Mouse (Mus musculus) CH12.LX (cell line): ENCODE measurements around the gene Dpm1. TPM values are rescaled to one million over a fixed set of nuclear protein-coding genes. Genes with fewer than 3 reads are reported as not detected.

Source experiments
- DNase-seq: peaks from one replicate; pipeline ENCODE4 v3.0.0-alpha.2; 2013; ENCODE audit errors: extremely low read depth
- H3K27ac ChIP-seq: 2 replicates; pipeline ENCODE4 v1.5.1; 2012; ENCODE audit warnings: low read depth, mild to moderate bottlenecking, control low read depth, moderate library complexity; ENCODE audit not compliant: insufficient read depth
- H3K27me3 ChIP-seq: replicated peaks from 2 replicates; pipeline ENCODE3; 2012; ENCODE audit warnings: inconsistent platforms
- H3K36me3 ChIP-seq, 2 experiments: replicated peaks in 1 of 2; 2 replicates each; pipeline versions ENCODE3 to v1.6.1; 2012; ENCODE audit warnings: inconsistent platforms in 1 of 2, low read length in 1 of 2, mild to moderate bottlenecking in 1 of 2, mixed read lengths in 1 of 2, moderate library complexity in 1 of 2; ENCODE audit not compliant: control insufficient read depth in 1 of 2, insufficient read depth in 1 of 2
- H3K4me1 ChIP-seq, 2 experiments: 2 replicates each; pipeline ENCODE4 v1.6.1; 2012; ENCODE audit warnings: inconsistent platforms in 1 of 2, moderate library complexity in 1 of 2; ENCODE audit not compliant: insufficient read depth in 2 of 2, control insufficient read depth in 1 of 2
- H3K4me2 ChIP-seq: 2 replicates; pipeline ENCODE4 v1.6.1; 2012; ENCODE audit warnings: low read depth, mild to moderate bottlenecking, control low read depth; ENCODE audit not compliant: poor library complexity, insufficient read depth, severe bottlenecking
- H3K4me3 ChIP-seq, 3 experiments: fragments of 150-350 bp in 1 of 3; sonication (generic) in 1 of 3; replicated peaks in 1 of 3; 2 replicates each; pipeline versions ENCODE3 to v1.5.1; 2011 to 2012; ENCODE audit warnings: low read depth in 2 of 3, low read length in 2 of 3, mild to moderate bottlenecking in 2 of 3, moderate library complexity in 2 of 3, control low read depth in 1 of 3, improper control_type of control experiment in 1 of 3, inconsistent platforms in 1 of 3, mixed read lengths in 1 of 3; ENCODE audit not compliant: poor library complexity in 1 of 3
- H3K79me2 ChIP-seq: replicated peaks from 2 replicates; pipeline ENCODE4 v1.6.1; 2012; ENCODE audit warnings: mild to moderate bottlenecking, moderate library complexity; ENCODE audit not compliant: control insufficient read depth, poor library complexity, insufficient read depth, severe bottlenecking; ENCODE audit errors: extremely low read depth
- H3K9ac ChIP-seq: 2 replicates; pipeline ENCODE4 v1.6.1; 2012; ENCODE audit warnings: low read depth, mild to moderate bottlenecking, control low read depth, moderate library complexity; ENCODE audit not compliant: insufficient read depth
- H3K9me3 ChIP-seq: replicated peaks from 2 replicates; pipeline ENCODE3; 2012; ENCODE audit warnings: low read length, inconsistent platforms, mixed read lengths
- BHLHE40 ChIP-seq: IDR thresholded peaks from 2 replicates; pipeline ENCODE4 v1.6.1; 2011; ENCODE audit warnings: mild to moderate bottlenecking, low read depth, low read length, improper control_type of control experiment
- CHD1 ChIP-seq: IDR thresholded peaks from 2 replicates; pipeline ENCODE4 v1.6.1; 2012; ENCODE audit warnings: low read depth, low read length, improper control_type of control experiment, inconsistent platforms
- E2F4 ChIP-seq: IDR thresholded peaks from 2 replicates; pipeline ENCODE4 v1.6.1; 2011; ENCODE audit warnings: low read depth, low read length, improper control_type of control experiment; ENCODE audit not compliant: insufficient replicate concordance
- EP300 ChIP-seq: IDR thresholded peaks from 2 replicates; pipeline ENCODE4 v1.6.1; 2011; ENCODE audit warnings: low read length, improper control_type of control experiment
- ETS1 ChIP-seq: conservative IDR thresholded peaks from 2 replicates; pipeline ENCODE4 v1.6.1; 2012; ENCODE audit warnings: low read depth, mild to moderate bottlenecking, inconsistent platforms, low read length, improper control_type of control experiment, moderate library complexity
- IRF4 ChIP-seq: IDR thresholded peaks from 2 replicates; pipeline ENCODE4 v1.6.1; 2014; ENCODE audit warnings: low read depth, mild to moderate bottlenecking, inconsistent platforms, low read length, improper control_type of control experiment
- JUN ChIP-seq: IDR thresholded peaks from 2 replicates; pipeline ENCODE4 v1.6.1; 2011; ENCODE audit warnings: low read depth, mild to moderate bottlenecking, low read length, improper control_type of control experiment, moderate library complexity; ENCODE audit not compliant: insufficient read depth
- JUND ChIP-seq: conservative IDR thresholded peaks from 2 replicates; pipeline ENCODE4 v1.6.1; 2011; ENCODE audit warnings: low read depth, low read length, improper control_type of control experiment
- KAT2A ChIP-seq: IDR thresholded peaks from 2 replicates; pipeline ENCODE4 v1.6.1; 2012; ENCODE audit warnings: low read length, improper control_type of control experiment, inconsistent platforms; ENCODE audit not compliant: insufficient replicate concordance
- MAFK ChIP-seq: IDR thresholded peaks from 2 replicates; pipeline ENCODE4 v1.6.1; 2011; ENCODE audit warnings: low read length, improper control_type of control experiment; ENCODE audit not compliant: insufficient replicate concordance
- MAX ChIP-seq: IDR thresholded peaks from 2 replicates; pipeline ENCODE4 v1.6.1; 2011; ENCODE audit warnings: low read length, improper control_type of control experiment
- MEF2A ChIP-seq: IDR thresholded peaks from 2 replicates; pipeline ENCODE4 v1.6.1; 2014; ENCODE audit warnings: low read depth, mild to moderate bottlenecking, inconsistent platforms, low read length, improper control_type of control experiment, borderline replicate concordance
- NELFE ChIP-seq: IDR thresholded peaks from 2 replicates; pipeline ENCODE4 v1.6.1; 2011; ENCODE audit warnings: low read depth, low read length, improper control_type of control experiment
- NRF1 ChIP-seq: IDR thresholded peaks from 2 replicates; pipeline ENCODE4 v1.6.1; 2014; ENCODE audit warnings: low read depth, mild to moderate bottlenecking, inconsistent platforms, low read length, improper control_type of control experiment, moderate library complexity
- PAX5 ChIP-seq: IDR thresholded peaks from 2 replicates; pipeline ENCODE4 v1.6.1; 2012; ENCODE audit warnings: low read length, inconsistent platforms, mixed read lengths
- RAD21 ChIP-seq: IDR thresholded peaks from 2 replicates; pipeline ENCODE4 v1.6.1; 2011; ENCODE audit warnings: low read depth, mild to moderate bottlenecking, low read length, improper control_type of control experiment, moderate library complexity
- TBP ChIP-seq: conservative IDR thresholded peaks from 2 replicates; pipeline ENCODE4 v1.6.1; 2011; ENCODE audit warnings: low read depth, low read length, improper control_type of control experiment
- UBTF ChIP-seq: IDR thresholded peaks from 2 replicates; pipeline ENCODE4 v1.6.1; 2012; ENCODE audit warnings: low read depth, mild to moderate bottlenecking, inconsistent platforms, low read length, improper control_type of control experiment, moderate library complexity
- ZC3H11A ChIP-seq: IDR thresholded peaks from 2 replicates; pipeline ENCODE4 v1.6.1; 2012; ENCODE audit warnings: low read depth, mild to moderate bottlenecking, inconsistent platforms, low read length, improper control_type of control experiment
- ZKSCAN1 ChIP-seq: IDR thresholded peaks from 2 replicates; pipeline ENCODE4 v1.6.1; 2012; ENCODE audit warnings: low read depth, inconsistent platforms, low read length, improper control_type of control experiment, borderline replicate concordance
- ZMIZ1 ChIP-seq: IDR thresholded peaks from 2 replicates; pipeline ENCODE4 v1.6.1; 2012; ENCODE audit warnings: low read depth, mild to moderate bottlenecking, inconsistent platforms, low read length, improper control_type of control experiment
- ZNF384 ChIP-seq: IDR thresholded peaks from 2 replicates; pipeline ENCODE4 v1.6.1; 2012; ENCODE audit warnings: low read depth, low read length, improper control_type of control experiment, inconsistent platforms
- dilution Hi-C: fragments of 300-500 bp; cut with MboI; formaldehyde crosslinking; loops from 2 replicates; pipeline ENCODE4 v1.14.3; 2020; ENCODE audit warnings: low sequenced_read_pairs; ENCODE audit not compliant: extremely low pct_unique_long_range_greater_than_20kb, extremely low pct_ligation_motif_present
- in situ Hi-C: fragments of 300-500 bp; cut with MboI; formaldehyde crosslinking; loops from 3 replicates; pipeline ENCODE4 v1.14.3; 2019; ENCODE audit warnings: low sequenced_read_pairs, low pct_ligation_motif_present, low pct_unique_long_range_greater_than_20kb, mixed read lengths
- polyA plus RNA-seq: library from polyadenylated mRNA; unstranded; fragments of >175 nt; gene quantifications from 2 replicates; pipeline ENCODE4 v1.2.1, GENCODE M21; 2012; ENCODE audit warnings: low read depth; ENCODE audit not compliant: insufficient read length
- total RNA-seq, 2 experiments: library from RNA; depleted of rRNA; stranded (reverse); fragments of 300-350 nt in 1 of 2; fragments of >200 nt in 1 of 2; gene quantifications; 2 replicates each; pipeline ENCODE4 v1.2.3; 2012 to 2014

Gene Dpm1
- total and polyA plus RNA-seq, 3 experiments, result 28.5 to 52.9 (median 30.7) TPM

GRCm38 (mm10) chr2:168195721-168196120, 34.7 kb downstream of the Dpm1 start:
- Histone ChIP-seq H3K9ac (no peak overlapping the region), H3K79me2 (peaks cover 100% of the 10 kb centered on the region), H3K36me3 (peaks cover 52 to 94% of the 10 kb centered on the region in 2 experiments), H3K27ac (no peak overlapping the region), H3K9me3 (no peaks in the 10 kb centered on the region), H3K4me2 (no peak overlapping the region), H3K27me3 (no peaks in the 10 kb centered on the region), H3K4me1 (peaks cover 19 to 76% of the 10 kb centered on the region in 2 experiments), H3K4me3 (no peak overlapping the region)
- dilution Hi-C loops (no loop called here), in situ Hi-C loops (no loop called here)
- no peak for DNase-seq
- TF ChIP-seq JUND (no peak), UBTF (no peak), BHLHE40 (no peak), TBP (no peak), ZMIZ1 (no peak), MAX (no peak), MEF2A (no peak), CHD1 (no peak), JUN (no peak), PAX5 (no peak), IRF4 (no peak), NELFE (no peak), ETS1 (no peak), ZNF384 (no peak), ZKSCAN1 (no peak), E2F4 (no peak), NRF1 (no peak), KAT2A (no peak), ZC3H11A (no peak), RAD21 (no peak)

- no peak overlapping the region for H3K9ac ChIP-seq
- H3K79me2 ChIP-seq, result peaks cover 99% of the 10 kb centered on the region
- TF ChIP-seq MAFK, result peak; percentile 92
- no peak for TF ChIP-seq EP300
- TF ChIP-seq, all 38 proteins: peak for 1
- H3K4me2 ChIP-seq, result no peak overlapping the region
- dilution Hi-C loops (no loop called here), in situ Hi-C loops (no loop called here)
- no peaks in the 10 kb centered on the region for H3K27me3 ChIP-seq
- H3K27ac ChIP-seq, result no peak overlapping the region
- H3K9me3 ChIP-seq, result no peaks in the 10 kb centered on the region
- no peak overlapping the region for H3K4me3 ChIP-seq
- peaks cover 55 to 96% of the 10 kb centered on the region in 2 experiments for H3K36me3 ChIP-seq
- H3K4me1 ChIP-seq, result peaks cover 13 to 66% of the 10 kb centered on the region in 2 experiments; a peak in 3 of 4 replicates
- no peak for DNase-seq
Observed at GRCm38 (mm10) chr2:168193685-168194084, 36.7 kb downstream of the Dpm1 start.
